Mouse (Mus musculus) adrenal gland, adult (tissue): ENCODE measurements at regions not wholly inside any gene's neighbourhood (a gene's known extent, or its start where the extent isn't known, plus 50 kb on each side); places are given as distances from the start of the nearest gene placed in this dataset.

Experiments used
- DNase-seq, 2 experiments: peaks; one replicate each; pipeline ENCODE4 v3.0.0; 2022 to 2023; ENCODE audit warnings: low spot score in 1 of 2; ENCODE audit not compliant: inconsistent age in 2 of 2

DNA sequence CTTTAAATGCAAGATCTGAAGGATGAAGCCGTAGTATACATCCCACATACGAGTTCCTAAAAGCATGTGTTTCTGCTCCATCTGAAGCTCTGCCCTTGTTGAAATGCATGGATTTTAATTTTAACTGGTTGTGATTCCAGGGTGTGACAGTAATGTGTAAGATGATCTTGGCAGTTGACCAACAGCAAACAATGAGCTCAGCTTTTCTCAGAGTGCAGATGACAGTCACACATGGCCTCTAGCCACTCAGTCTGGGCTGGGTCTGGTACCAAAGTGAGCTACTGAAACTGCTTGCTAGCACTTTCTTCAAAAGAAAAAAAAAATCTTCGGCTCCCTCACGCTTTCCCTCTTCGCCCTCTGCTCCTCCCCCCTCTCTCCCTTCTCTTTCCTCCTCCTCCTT, 138.0 kb upstream of the Ctbp2 start:
- DNase-seq, result no peak

DNA sequence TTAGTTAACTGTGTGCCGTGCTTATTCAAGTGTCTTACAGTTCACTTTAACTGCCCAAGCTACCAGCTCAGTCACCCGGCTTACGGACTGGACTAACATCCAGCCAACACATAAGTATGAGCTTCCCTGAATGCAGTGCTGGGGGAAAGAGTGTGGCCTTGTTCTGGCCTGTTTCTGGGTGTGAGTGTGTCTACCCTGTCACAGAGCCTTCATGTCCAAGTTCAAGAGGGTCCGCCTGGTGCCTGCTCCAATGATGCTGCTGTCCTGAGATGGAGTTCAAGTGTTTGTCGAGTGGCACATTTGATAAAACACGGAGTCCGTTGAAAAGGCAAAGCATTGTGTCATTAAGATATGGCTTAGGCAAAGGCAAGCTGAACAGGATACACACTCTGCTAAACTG, 135.0 kb upstream of the Ctbp2 start:
- no peak for DNase-seq

DNA sequence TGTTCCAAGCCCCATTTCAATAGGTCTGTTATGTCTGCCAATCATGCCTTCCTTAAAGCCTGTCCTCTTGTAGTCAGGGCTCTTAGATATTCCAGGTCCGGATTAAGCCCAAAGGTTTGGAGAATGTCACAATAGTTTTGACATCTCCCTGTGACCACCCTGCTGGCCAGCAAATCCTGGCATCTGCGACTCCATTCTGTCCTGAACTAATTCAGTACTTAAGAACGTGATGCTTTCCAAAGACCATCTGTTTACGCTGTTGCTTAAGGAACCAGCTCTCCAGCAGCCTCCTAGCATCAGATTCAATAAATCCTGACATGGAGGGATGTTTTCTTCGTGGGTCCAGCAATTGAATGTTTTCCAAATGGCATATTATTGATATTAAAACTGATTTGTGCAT, 132.7 kb upstream of the Ctbp2 start:
- DNase-seq, result no peak

DNA sequence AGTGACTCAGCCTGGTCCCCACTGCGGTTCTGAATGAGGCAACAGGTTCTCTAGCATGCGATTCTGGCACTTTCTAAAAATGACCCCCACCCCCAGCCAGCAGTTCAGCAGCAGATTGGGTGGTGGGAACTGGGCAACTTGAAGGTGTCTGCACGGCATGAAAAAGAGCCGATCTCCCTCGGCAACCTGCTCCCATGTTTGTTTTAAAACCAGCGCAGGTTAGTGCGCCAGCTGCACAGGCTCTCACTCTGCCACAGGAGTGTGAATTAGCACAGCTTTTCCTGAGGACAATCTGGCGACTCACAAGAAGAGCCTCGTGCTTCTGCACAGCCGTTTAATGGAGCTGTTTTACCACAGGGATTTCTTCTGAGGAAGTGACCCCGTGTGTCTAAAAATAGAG, 120.4 kb upstream of the Ctbp2 start:
- no peak for DNase-seq

DNA sequence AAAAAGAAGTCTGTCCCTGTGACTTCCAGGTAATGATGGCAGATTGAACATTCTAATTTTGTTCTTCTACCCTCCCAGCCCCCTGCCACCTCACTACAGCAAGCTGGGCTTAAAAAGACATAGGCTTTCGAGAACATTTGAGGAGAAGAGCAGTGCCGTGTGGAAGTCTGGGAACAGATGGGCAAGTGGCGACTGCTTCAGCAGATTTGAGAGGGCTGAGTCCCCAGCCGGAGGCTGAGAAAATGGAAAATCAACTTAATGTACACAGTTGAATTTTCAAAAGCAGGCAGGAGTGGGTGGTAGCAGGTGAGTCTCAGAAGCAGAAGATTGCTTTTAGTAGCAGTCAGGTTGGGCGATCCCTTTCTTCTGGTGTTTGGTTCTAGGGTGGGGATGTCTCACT, 110.2 kb upstream of the Ctbp2 start:
- no peak for DNase-seq

DNA sequence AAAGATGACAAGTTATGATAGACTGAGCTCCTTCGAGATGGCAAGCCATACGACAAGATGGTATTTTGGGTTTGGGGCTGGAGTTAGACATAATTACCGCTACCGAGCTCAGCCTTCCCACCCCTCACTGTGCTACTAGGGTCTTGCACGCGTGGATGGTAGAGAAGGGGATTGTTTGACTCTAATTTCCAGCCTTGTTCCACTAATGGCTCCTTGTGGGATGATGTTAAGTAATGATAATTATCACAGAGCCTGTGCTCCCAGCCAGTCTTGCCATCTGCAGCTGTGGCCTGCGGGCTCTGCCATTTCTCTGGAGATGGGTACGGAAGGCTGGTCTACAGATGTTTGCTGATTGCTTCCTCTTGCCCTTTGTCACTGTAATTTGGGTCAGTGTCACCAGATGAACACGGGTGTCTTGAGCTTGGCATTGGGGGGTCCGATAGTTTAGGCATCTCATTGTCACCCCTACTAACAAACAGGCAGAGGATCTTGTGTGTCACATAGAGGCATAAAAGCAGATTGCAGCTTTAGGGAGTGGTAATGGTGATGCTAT, 108.8 kb upstream of the Ctbp2 start:
- no peak for DNase-seq

DNA sequence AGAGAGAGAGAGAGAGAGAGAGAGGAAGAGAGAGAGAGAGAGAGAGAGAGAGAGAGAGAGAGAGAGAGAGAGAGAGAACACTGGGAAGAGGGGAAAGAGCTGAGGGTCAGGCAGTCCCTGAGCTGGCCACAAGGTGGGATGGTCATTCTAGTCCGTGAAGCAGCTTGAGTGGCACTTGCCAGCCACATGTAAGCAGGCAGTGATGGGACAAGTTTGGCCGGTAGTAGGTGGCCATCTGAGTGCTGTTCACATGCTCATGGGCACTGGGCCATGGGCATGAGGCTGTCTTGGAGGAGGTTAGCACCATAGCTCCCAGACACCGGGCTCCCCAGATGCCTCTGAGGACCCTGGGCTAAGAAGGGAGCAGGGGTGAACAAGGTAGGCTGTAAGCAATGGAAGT, 106.7 kb upstream of the Ctbp2 start:
- no peak for DNase-seq

DNA sequence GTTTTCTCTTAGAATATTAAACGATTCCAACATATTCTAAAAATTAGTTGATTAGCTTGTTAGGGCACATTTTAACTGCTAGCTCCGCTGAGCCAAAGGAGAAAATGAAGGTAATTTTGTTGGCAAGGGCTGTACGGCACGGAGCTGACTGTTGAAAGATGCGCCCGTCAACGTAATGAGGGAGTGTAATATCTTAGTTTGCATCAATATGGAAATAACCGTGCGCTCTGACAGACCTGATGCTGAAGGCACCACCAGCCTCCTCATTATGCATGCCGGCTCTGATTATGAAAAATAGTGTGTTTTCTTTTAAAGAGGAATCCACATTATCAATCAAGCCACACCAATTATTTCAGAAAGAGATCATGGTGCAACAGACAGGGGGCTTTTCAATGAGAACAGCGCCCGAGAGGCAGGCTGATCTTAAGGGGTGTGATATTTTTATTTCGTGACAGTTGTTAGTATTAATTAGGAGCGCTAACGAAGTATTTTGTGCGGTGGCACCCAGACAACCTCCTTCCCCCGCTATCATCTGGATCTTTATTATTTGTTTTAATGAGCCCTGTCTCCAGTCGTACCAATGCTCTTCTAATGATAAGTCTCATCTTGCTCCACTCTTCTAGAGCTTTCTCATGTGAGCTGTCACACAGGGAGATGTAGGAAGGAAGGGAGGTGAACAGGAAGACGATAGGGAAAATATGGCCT, 99.9 kb upstream of the Ctbp2 start:
- no peak for DNase-seq

DNA sequence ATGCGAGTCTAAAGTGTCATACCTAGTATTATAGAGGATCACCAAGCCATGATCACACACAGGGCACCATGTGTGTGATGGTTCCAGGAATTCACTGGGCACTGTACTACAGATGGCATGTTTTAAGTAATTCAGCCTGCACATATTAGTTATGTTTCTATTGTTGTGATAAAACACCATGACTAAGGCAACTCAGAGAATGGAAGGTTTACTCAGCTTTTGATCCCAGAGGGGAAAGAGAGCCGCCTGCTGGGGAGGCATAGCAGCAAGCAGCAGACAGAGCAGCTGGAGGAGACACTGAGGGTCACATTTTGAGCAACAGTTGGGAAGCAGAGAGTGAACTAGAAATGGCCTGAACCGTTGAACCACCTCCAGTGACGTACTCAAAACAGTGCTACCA, 88.2 kb upstream of the Ctbp2 start:
- DNase-seq, result no peak

DNA sequence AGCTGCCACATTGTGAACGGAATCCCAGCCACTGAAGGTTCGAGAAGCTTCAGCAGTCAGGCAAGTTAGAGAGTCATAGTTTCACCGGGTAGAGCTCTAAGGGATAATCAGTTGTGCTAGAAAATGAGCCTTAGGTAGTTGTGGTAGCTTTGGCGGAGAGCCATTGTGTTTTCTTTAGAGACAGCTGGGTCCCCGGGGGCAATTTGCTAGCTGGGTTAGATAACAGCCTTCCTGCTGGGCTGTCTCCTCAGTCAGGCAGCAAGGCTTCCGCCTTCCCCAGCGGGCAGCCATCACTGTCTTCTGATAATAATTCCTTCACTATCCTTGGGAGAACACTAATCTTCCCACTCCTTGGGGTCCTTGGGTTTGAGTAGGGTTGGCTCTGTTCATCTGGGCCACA, 81.5 kb upstream of the Ctbp2 start:
- DNase-seq, result no peak

DNA sequence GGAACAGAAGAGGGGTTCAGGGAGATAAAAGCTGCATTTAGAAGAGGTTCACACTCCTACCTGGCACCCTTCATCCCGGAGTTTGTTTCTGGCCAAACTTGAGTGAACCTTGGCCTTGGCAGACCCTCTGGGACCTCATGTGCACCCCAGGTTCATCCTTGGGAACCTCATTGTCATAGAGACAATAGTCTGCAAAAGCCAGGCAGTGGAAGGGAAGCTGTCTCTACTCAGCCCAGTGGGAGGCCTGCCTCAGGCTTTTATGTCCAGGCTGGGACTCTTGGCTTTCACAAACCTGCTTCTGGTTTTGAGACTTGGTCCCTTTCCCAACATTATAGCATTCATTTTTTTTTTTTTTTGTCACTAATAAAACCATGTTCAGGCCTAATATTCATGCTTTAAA, 80.3 kb upstream of the Ctbp2 start:
- DNase-seq, result no peak

DNA sequence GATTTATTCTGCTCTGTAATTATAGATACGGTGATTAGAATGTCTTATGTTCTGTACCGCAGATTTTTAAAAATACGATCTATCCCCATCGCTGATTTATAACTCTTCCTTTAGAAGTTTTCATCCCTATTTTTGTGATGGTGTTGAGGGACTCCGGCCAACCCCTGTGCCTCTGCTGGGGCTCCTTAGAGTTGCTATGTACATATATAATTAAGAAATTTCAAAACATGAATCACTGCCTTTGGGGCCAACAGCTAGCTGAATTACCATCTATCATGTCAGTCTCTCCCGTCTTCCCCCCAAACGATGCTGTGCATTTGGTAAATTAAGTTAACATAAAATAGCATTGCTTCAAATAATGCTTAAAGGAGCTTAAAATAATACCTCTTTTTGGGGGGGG, 79.8 kb upstream of the Ctbp2 start:
- no peak for DNase-seq

DNA sequence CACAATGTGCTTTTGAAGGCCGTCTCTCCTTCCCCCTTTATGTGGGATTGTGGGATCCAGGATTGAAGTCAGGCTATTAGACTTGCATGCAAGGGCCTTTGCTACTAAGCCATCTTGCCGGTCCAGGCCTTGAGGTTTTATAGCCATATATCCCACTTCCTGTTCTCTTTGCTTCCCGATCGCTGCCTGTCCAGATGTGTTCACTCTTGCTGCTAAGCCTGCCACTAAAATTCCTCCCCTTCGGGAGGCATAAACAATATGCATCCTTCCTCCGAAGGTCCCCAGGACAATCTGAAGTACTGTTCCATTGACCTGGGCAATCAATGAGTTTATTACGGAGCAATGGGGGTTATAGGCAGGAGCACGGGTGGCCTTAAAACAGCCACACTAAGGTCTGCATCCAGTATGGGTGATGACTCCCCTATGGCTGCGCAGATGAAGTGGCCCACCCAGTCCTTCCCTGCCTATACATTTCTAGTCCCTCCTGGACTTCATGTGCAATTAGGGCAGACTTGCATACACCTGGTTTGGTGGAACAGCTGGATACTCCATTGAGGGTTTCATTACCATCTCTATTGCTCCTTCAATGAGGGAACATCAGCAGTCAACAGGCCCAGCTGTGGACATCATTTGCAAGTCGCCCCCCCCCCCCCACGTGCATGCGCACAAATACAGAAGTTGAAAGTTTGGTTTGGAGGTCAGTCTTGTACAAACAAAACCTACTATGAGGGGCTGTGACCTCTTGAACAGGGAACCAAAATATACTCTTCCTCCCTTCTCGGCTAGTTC, 78.1 kb upstream of the Ctbp2 start:
- no peak for DNase-seq

DNA sequence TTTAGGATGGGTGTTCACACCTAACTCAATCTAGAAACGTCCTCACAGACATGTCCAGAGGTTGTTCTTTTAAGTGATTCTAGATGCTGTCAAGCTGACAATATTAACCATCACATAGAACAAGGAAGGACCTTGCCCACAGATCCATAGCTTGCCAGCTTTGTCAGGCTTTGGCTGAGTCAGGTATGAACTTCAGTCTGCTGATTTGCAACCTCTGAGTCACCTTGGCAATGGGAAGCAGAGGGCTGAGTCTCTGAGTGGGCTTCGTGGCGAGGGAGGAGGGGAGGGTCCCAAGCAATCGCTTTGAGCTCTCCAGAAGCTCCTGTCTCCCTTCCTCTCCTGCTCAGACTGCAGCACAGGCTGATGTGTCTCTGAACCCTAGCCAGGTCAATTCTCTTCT, 74.9 kb upstream of the Ctbp2 start:
- DNase-seq, result peak in 1 of 2 experiments; percentile 41

DNA sequence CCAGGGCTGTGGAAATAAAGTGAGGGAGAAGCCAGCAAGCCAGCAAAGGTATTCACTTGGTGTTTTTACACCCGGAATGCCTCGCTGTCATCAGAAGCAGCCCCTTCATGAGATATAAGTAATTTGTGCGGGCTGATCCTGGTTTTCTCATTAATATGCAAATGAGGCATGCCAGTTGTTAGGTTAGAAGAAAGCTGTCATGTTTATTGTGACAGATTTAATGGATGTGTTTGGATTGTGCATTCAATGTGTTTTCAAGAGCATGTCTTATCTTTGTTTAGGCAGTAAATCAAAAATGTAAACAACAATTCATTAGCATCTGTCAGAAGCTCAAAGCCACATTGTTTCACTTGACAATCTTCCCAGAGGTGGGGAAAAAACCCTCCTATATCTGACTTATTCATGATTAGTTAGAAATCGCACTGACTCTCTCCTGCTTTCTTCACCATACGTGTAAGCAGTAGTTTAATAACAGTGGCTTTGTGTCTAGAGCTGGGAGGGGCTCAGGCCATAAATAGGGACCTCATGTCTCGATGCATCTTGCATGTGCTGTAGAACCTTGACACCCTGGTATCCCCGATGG, 65.8 kb upstream of the Ctbp2 start:
- no peak for DNase-seq

DNA sequence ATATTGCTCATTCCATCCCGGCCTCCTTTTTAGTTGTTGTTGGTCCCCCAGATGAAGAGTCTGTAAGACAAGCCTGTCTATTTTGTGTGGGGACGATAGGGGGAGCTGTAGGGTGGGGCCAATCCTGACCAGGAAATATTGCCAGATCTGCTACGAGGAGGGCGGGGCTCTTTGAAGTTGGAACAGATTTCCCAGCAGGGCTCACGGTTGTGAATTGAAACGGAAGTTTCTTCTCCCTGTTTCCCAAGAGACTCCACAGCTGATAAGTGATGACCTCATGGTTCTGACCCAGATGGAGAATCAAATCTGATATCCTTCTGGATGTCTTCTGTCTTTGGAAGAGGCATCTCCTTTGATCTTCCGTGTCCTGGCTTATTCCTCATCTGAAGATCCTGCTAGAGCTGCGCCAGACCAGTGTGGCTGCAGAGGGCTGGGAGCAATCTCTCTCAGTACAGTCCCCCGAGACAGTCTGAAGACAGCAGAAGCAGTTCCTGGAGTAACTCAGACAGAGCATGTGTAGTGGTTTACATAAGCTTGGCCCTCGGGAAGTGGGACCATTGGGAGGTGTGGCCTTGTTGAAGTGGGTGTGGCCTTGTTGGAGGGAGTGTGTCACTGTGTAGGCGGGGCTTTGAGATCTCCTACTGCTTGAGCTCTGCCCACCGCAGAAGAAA, 61.9 kb upstream of the Ctbp2 start:
- peak; percentile 88 to 93 for DNase-seq

DNA sequence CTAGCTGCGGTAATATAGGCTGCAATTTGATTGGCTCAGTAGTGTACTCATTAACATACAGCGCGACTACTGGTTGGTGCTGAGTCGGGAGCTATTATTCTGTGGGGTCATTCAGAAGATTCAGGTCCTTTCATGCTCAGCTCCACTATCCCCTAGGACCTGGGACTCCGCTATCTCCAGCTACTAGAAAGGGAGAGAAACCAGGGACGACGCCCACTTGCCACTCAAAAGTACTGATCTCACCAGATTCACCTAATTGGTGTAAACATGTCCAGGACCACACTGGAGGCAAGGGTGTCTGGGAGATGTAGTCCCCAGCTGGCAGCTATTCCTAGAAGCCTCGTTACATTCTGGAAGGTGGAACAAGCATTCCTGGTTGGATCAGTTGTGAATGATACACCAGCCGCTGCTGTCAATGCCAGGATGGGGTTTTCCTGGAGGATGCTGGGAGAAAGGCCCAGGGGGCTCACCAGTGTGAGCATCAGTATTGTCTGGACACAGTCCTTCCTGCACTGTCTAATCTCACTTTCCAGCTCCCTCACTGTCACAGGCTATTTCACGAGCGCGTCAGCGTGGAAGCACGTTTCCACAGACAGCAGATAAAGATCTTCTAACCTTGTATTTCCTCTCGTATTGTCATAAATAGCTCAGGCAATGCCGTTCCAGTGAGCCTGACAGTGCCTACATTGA, 60.9 kb upstream of the Ctbp2 start:
- DNase-seq, result peak in 1 of 2 experiments; percentile 37

DNA sequence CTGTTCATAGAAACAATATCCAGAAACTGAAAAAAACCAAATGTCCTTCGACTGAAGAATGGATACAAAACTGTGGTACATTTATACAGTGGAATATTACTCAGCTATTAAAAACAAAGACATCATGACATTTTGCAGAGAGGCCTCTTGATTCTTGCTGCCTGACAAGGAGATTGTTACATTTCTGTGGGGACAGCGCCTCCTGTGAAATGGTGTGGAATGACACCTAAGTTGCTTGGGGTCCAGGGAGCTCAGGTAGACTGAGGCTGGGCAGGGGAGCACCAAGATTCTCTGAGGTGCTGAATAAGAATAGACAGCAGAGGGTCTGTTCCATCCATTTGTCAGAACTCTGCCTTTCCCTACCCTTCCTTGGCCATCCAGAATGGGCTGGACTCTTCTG, 57.2 kb upstream of the Ctbp2 start:
- no peak for DNase-seq

DNA sequence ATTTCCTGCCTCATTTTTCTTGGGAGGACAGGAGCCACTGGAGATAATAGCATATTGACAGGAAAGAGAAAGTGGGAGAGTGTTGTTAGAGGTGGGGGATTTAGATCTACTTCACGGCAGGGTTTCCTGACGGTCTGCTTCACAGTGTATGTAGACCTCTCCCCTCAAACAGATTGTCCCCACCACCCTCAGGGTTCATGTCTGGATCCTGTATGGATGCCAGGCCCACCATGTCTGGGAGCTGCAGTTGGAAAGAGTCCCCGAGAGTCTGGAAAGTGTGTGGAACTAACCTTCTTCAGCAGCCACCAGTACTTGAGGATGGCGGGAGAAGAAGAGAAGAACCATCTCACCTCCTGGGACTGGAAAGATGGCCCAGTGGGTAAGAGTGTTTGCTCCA, 53.0 kb upstream of the Ctbp2 start:
- DNase-seq, result no peak

DNA sequence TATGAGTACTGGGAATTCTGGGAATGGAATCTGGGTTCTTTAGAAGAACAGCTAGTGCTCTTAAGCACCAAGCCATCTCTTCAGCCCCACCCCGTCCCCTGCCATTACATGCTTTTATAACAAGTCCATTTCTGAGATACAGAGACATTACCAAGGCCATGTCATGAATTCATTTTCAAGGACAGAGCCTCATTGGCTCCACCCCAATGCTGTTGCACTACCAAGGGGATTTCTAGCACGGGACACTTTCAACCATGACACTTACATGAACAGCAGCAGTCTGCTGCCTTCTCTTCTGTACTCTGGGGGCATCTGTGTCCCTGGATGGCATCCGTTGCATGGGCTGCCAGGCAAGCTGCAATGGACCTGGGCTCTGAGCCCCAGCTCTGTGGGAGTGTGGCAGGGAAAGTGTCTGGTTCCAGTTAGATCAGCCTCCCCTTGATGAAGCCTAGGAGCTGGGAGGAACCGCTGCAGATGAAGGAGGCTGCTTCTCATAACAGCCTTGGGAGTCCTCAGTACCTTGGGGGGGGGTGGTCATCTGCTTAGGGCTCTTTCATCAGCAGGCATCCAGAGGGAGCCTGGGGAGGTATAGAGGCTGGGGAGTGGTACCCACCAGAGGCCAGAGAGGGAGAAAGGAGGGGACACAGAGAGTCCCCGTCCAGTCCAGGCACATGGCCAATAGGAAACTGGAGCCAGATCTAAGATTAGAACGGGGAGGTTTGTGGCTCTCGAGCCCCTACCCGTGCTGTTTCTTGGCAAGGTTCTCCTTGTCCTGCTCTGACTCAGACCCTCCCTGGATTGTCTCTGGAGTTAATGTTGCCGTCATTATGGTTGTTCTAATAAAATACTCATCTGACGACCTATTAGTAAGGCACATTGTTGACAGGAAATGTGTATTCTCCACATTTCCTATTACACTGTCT, 52.4 kb upstream of the Ctbp2 start:
- DNase-seq, result peak; percentile 68 to 71
